Mouse (Mus musculus) C2C12 (cell line): ENCODE measurements at regions not wholly inside any gene's neighbourhood (a gene's known extent, or its start where the extent isn't known, plus 50 kb on each side); places are given as distances from the start of the nearest gene placed in this dataset.

Experiments
- CTCF ChIP-seq: IDR thresholded peaks from one replicate; pipeline ENCODE4 v1.5.1; 2011; ENCODE audit not compliant: control insufficient read depth, insufficient read depth, insufficient read length
- MYOD1 ChIP-seq: IDR thresholded peaks from one replicate; pipeline ENCODE4 v1.6.1; 2011; ENCODE audit warnings: low read depth; ENCODE audit not compliant: control insufficient read depth, insufficient read length
- MYOG ChIP-seq: IDR thresholded peaks from one replicate; pipeline ENCODE4 v1.6.1; 2011; ENCODE audit not compliant: control insufficient read depth, insufficient read length; ENCODE audit errors: extremely low read depth

DNA sequence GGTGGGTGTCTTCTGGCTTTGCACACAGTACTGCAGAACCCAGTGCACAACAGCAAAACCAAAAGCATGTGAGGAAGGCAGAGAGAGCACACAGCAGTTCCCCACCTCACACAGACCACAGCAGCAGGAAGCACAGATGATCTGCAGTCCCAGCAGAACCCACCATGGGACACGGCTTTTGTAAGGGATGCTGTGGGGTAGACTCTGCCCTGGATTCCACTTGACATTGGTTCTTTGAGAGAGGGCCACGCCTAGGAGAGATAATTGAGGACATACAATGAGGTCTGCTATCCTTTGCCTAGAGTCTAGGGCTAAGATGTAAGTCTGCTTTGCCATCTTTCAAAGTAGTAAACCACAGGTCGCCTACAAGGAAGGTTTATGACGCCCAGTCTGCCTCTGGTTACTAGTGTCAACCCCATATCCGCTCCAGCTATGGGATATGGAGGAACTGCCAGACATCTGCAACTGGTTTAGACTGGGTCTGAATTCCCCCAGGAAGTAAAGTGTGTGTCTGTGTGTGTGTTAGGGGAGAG is 89.3 kb upstream of the Tnfaip3 start:
- no peak for TF ChIP-seq CTCF
- TF ChIP-seq MYOG: no peak
- no peak for TF ChIP-seq MYOD1
